Mouse (Mus musculus) small intestine, adult 2 months (tissue): ENCODE data around the gene Pnma1.

Source experiments
- CTCF ChIP-seq: fragments of 200-500 bp; IDR thresholded peaks from 2 replicates; pipeline ENCODE4 v1.5.1; 2012; ENCODE audit warnings: low read depth, mild to moderate bottlenecking, control low read depth, inconsistent platforms, low read length, moderate library complexity, mixed read lengths; ENCODE audit not compliant: insufficient replicate concordance, insufficient read length; ENCODE audit errors: extremely low read depth
- POLR2A ChIP-seq: fragments of 200-500 bp; IDR thresholded peaks from 2 replicates; pipeline ENCODE4 v1.6.1; 2012; ENCODE audit warnings: low read depth, mild to moderate bottlenecking, control low read depth, inconsistent platforms, low read length, moderate library complexity

GRCm38 (mm10) chr12:84141271-84141670 is 7.0 kb downstream of the Pnma1 start:
- TF ChIP-seq CTCF (no peak), POLR2A (no peak)
